Mouse (Mus musculus): ENCODE measurements around the gene Zfp119b. TPM values are rescaled to one million over a fixed set of nuclear protein-coding genes. Genes with fewer than 3 reads are reported as not detected.

The Zfp119b gene
- total RNA-seq, 2 experiments from 2014 or later, result 3.3 to 4.0 TPM

Other genes with a start within 250 kb of the Zfp119b start
- gene Pot1b, start 236.9 kb downstream of the Zfp119b start, total RNA-seq (2021), result 1 to 10 TPM; 6.2 to 8.6 TPM
- under 1 TPM; 0.26 to 0.93 TPM for gene Adgre4, start 199.5 kb downstream of the Zfp119b start, total RNA-seq (2021)
- 1 to 10 TPM; 6.6 to 8.4 TPM for gene Zfp119a, start 70.6 kb downstream of the Zfp119b start, total RNA-seq (2021)
- gene Zfp959, start 57.4 kb downstream of the Zfp119b start, total RNA-seq (2021), result 1 to 10 TPM; 5.1 to 6.5 TPM
- gene Ebi3, start 3.1 kb upstream of the Zfp119b start, total RNA-seq (2021), result 1 to 10 TPM; 1.1 to 1.5 TPM
- gene Yju2, start 9.6 kb upstream of the Zfp119b start, total RNA-seq (2021), result 10 to 100 TPM; 13.1 to 15.8 TPM
- under 1 TPM; 0.50 to 0.99 TPM for gene Shd, start 21.0 kb upstream of the Zfp119b start, total RNA-seq (2021)
- 1 to 10 TPM; 1.1 to 1.3 TPM for gene Fsd1, start 37.0 kb upstream of the Zfp119b start, total RNA-seq (2021)
- gene Stap2, start 56.1 kb upstream of the Zfp119b start, total RNA-seq (2021), result 1 to 10 TPM; 5.1 to 7.6 TPM
- 100 to 1,000 TPM in 1 of 2 experiments, 10 to 100 TPM in 1; 79.6 to 104 TPM for gene Mpnd, start 56.2 kb upstream of the Zfp119b start, total RNA-seq (2021)
- 10 to 100 TPM; 49.0 to 49.7 TPM for gene Sh3gl1, start 87.1 kb upstream of the Zfp119b start, total RNA-seq (2021)
- gene Chaf1a, start 90.9 kb upstream of the Zfp119b start, total RNA-seq (2021), result 1 to 10 TPM; 3.5 to 4.7 TPM
- 10 to 100 TPM; 73.3 to 86.1 TPM for gene Ubxn6, start 125.5 kb upstream of the Zfp119b start, total RNA-seq (2021)
- 10 to 100 TPM; 59.9 to 62.0 TPM for gene Hdgfl2, start 130.1 kb upstream of the Zfp119b start, total RNA-seq (2021)
- gene Plin4, start 160.3 kb upstream of the Zfp119b start, total RNA-seq (2021), result 10 to 100 TPM; 75.1 to 86.5 TPM
- 10 to 100 TPM; 36.7 to 62.1 TPM for gene Plin5, start 168.1 kb upstream of the Zfp119b start, total RNA-seq (2021)
- 10 to 100 TPM; 15.5 to 31.3 TPM for gene Lrg1, start 172.5 kb upstream of the Zfp119b start, total RNA-seq (2021)
- 10 to 100 TPM in 1 of 2 experiments, 1 to 10 TPM in 1; 6.4 to 10.0 TPM for gene Sema6b, start 190.8 kb upstream of the Zfp119b start, total RNA-seq (2021)
- gene Tnfaip8l1, start 213.0 kb upstream of the Zfp119b start, total RNA-seq (2021), result 1 to 10 TPM; 3.9 to 4.0 TPM
- gene Mydgf, start 234.4 kb upstream of the Zfp119b start, total RNA-seq (2021), result 10 to 100 TPM; 60.0 to 61.1 TPM